Comparison of ENCODE assay signal across 36 mouse cellular contexts in the genomic region with DNA sequence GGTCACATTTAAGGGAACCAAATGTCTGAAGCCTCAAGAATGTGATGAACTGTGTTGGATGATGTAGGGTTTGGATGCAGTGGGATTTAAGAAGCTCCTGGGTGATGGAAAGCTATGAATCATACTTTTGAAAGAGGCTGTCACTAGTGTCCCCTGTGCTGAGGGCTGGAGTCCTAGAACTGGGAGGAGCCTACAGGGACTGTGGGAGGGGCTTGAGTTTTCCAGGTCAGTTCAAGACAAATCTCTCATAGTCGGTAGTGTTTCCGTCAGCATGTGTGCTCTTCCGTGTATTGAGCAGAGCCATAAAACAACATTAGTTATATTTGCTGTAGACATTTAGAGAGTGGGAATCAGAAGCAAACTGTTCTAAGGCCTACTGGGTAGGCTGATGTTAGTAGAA. TPM values are rescaled to one million over a fixed set of nuclear protein-coding genes. Genes with fewer than 3 reads are reported as not detected.
DNase-seq lines count a peak whose midpoint lies in the region; ATAC-seq and TF ChIP-seq lines count a peak whose summit lies in the region.
"Had no signal": no experiment of that assay in that cellular context is flagged by ENCODE, and none has a peak within 500 bp of the region (broad histone marks: within the 10 kb centered on the region; RNA-seq: fewer than 3 reads in every experiment).

No protein-coding gene starts in this region.

- H3K27ac ChIP-seq in liver, adult 2 months (replicated peaks; ENCODE audit: insufficient read depth, low read depth, low read length) = no peak overlapping the region
- no peak overlapping the region for H3K27ac ChIP-seq in liver, embryonic 11.5 days (ENCODE audit: low read depth, low read length)
- H3K27ac ChIP-seq: embryonic facial prominence, embryonic 13.5 days; hindbrain, embryonic 10.5 days; hindbrain, embryonic 15.5 days; limb, embryonic 12.5 days; liver, embryonic 15.5 days; lung, embryonic 15.5 days had no signal

- no peak overlapping the region for H3K4me2 ChIP-seq in liver, embryonic 11.5 days
- H3K4me2 ChIP-seq: embryonic facial prominence, embryonic 13.5 days; hindbrain, embryonic 15.5 days; limb, embryonic 12.5 days; liver, embryonic 15.5 days; lung, embryonic 15.5 days; midbrain, embryonic 11.5 days had no signal

- peak; percentile 35 for DNase-seq in adrenal gland, postnatal 14 days
- no peak for DNase-seq in adrenal gland, adult (ENCODE audit: inconsistent age in 2 of 2, low spot score in 1 of 2)
- DNase-seq in liver, adult 2 months (ENCODE audit: extremely low read depth, low read depth, low spot score) = peak; percentile 63
- DNase-seq in liver, embryonic 11.5 days (ENCODE audit: low spot score) = no peak
- DNase-seq in ZHBTc4 (ENCODE audit: low read depth, low spot score) = peak; percentile 39
- no peak for DNase-seq in cerebellum, postnatal 14 days
- no peak for DNase-seq in thymus, postnatal 14 days
- DNase-seq: adrenal gland, postnatal 10 days; cerebellum, adult 11 months; cerebellum, adult 9-10 months; heart, postnatal 14 days; kidney, adult 8-10 months; kidney, postnatal 10 days had no signal

- ATAC-seq in liver, embryonic 11.5 days (replicated peaks; ENCODE audit: low FRiP score) = no peak
- ATAC-seq: activated CD4-positive, CD25-positive, alpha-beta regulatory T cell, adult 4 months; forebrain, embryonic 16.5 days; inflammation-experienced regulatory T-cells, adult 6 months; midbrain, embryonic 16.5 days had no signal

- peaks cover 2% of the 10 kb centered on the region; the same call in 1 of the 2 replicates for H3K4me1 ChIP-seq in liver, adult 2 months (ENCODE audit: control insufficient read depth, insufficient read depth, low read length)
- no peaks in the 10 kb centered on the region for H3K4me1 ChIP-seq in liver, embryonic 11.5 days (replicated peaks; ENCODE audit: control insufficient read depth, insufficient read depth, low read length)
- H3K4me1 ChIP-seq: hindbrain, embryonic 15.5 days; limb, embryonic 12.5 days; liver, embryonic 15.5 days; lung, embryonic 15.5 days had no signal

- H3K36me3 ChIP-seq in liver, adult 2 months (ENCODE audit: control insufficient read depth, insufficient read depth, low read length) = peaks cover 3% of the 10 kb centered on the region
- peaks cover 30% of the 10 kb centered on the region for H3K36me3 ChIP-seq in liver, embryonic 11.5 days (ENCODE audit: control insufficient read depth, insufficient read depth, low read length)

- TF ChIP-seq CTCF in liver, adult 2 months (IDR thresholded peaks at IDR 0.05; ENCODE audit: low read depth, low read length) = no peak

- H3K9me3 ChIP-seq in liver, embryonic 11.5 days (ENCODE audit: control insufficient read depth, low read length) = no peaks in the 10 kb centered on the region
- H3K9me3 ChIP-seq: embryonic facial prominence, embryonic 13.5 days; hindbrain, embryonic 10.5 days; hindbrain, embryonic 15.5 days; limb, embryonic 12.5 days; liver, embryonic 15.5 days; lung, embryonic 15.5 days had no signal

- H3K9ac ChIP-seq in liver, adult 2 months (ENCODE audit: low read depth, low read length) = no peak overlapping the region
- no peak overlapping the region for H3K9ac ChIP-seq in liver, embryonic 11.5 days (ENCODE audit: low read depth, low read length)
- H3K9ac ChIP-seq: hindbrain, embryonic 15.5 days; limb, embryonic 12.5 days; liver, embryonic 15.5 days; lung, embryonic 15.5 days had no signal

- TF ChIP-seq POLR2A in liver, adult 2 months (IDR thresholded peaks at IDR 0.05; ENCODE audit: extremely low read depth, insufficient read depth, low read length) = no peak

- H3K4me3 ChIP-seq in liver, adult 2 months (ENCODE audit: insufficient read depth, low read depth, low read length) = no peak overlapping the region
- no peak overlapping the region for H3K4me3 ChIP-seq in liver, embryonic 11.5 days (ENCODE audit: low read depth, low read length)
- H3K4me3 ChIP-seq: embryonic facial prominence, embryonic 13.5 days; erythroblast, embryonic 14.5 days; hindbrain, embryonic 10.5 days; hindbrain, embryonic 15.5 days; limb, embryonic 12.5 days; liver, embryonic 15.5 days; lung, embryonic 15.5 days had no signal

- H3K79me2 ChIP-seq in liver, adult 2 months (ENCODE audit: control insufficient read depth, insufficient read depth, low read length) = no peaks in the 10 kb centered on the region

- WGBS in liver, adult 2 months = 19% methylated on average over 3 of the region's 3 CpGs
- WGBS in liver, embryonic 11.5 days = 56% methylated on average over 3 of the region's 3 CpGs

- H3K27me3 ChIP-seq in liver, adult 2 months (ENCODE audit: control insufficient read depth, insufficient read depth, low read length) = no peaks in the 10 kb centered on the region
- no peaks in the 10 kb centered on the region for H3K27me3 ChIP-seq in liver, embryonic 11.5 days (replicated peaks; ENCODE audit: control insufficient read depth, insufficient read depth, low read length)
- H3K27me3 ChIP-seq: embryonic facial prominence, embryonic 13.5 days; hindbrain, embryonic 15.5 days; limb, embryonic 12.5 days; liver, embryonic 15.5 days; lung, embryonic 15.5 days had no signal

RNA-seq across cellular contexts. Expression of gene Aoc2, which starts 2.4 kb away (rescaled TPM):
- total RNA-seq in adrenal gland, postnatal 14 days (2021) = 7.3 and 10.2 TPM in 2 replicates
- 0.40 and 0.46 TPM in 2 replicates for total RNA-seq in liver, adult 2 months (2014; rRNA removed)
- 0.91 and 1.7 TPM in 2 replicates for polyA plus RNA-seq in liver, adult 2 months (2012; rRNA removed)
- polyA plus RNA-seq in liver, embryonic 11.5 days (2014; fragmentation: Nextera tagmentation; extraction: Ambion mirVana) = 2.9 and 3.2 TPM in 2 replicates

RNA-seq across cellular contexts. Expression of gene Aoc3, which starts 3.1 kb away (rescaled TPM):
- 125 and 168 TPM in 2 replicates for total RNA-seq in adrenal gland, postnatal 14 days (2021)
- total RNA-seq in liver, adult 2 months (2014; rRNA removed) = 0.13 and 0.18 TPM in 2 replicates
- 0.05 and 0.16 TPM in 2 replicates for polyA plus RNA-seq in liver, adult 2 months (2012; rRNA removed)
- polyA plus RNA-seq in liver, embryonic 11.5 days (2014; fragmentation: Nextera tagmentation; extraction: Ambion mirVana) = 0.08 TPM in 1 of 2 replicates, not detected in the other
- total RNA-seq: neutrophil, adult 5-6 weeks had no signal
- polyA plus RNA-seq: activated CD4-positive, CD25-positive, alpha-beta regulatory T cell, adult 4 months; forebrain, embryonic 11.5 days; hindbrain, embryonic 10.5 days; inflammation-experienced regulatory T-cells, adult 6 months; midbrain, embryonic 11.5 days; neural tube, embryonic 11.5 days had no signal

RNA-seq across cellular contexts. Expression of gene Psme3, which starts 11.3 kb away (rescaled TPM):
- total RNA-seq in adrenal gland, postnatal 14 days (2021) = 148 and 152 TPM in 2 replicates
- total RNA-seq in liver, adult 2 months (2014; rRNA removed) = 15.8 and 16.8 TPM in 2 replicates
- 34.5 and 37.9 TPM in 2 replicates for polyA plus RNA-seq in liver, adult 2 months (2012; rRNA removed)
- 201 and 221 TPM in 2 replicates for polyA plus RNA-seq in liver, embryonic 11.5 days (2014; fragmentation: Nextera tagmentation; extraction: Ambion mirVana)

RNA-seq across cellular contexts. Expression of gene Becn1, which starts 25.2 kb away (rescaled TPM):
- 135 and 147 TPM in 2 replicates for total RNA-seq in adrenal gland, postnatal 14 days (2021)
- 43.8 and 57.8 TPM in 2 replicates for total RNA-seq in liver, adult 2 months (2014; rRNA removed)
- polyA plus RNA-seq in liver, adult 2 months (2012; rRNA removed) = 43.1 and 50.8 TPM in 2 replicates
- 134 and 148 TPM in 2 replicates for polyA plus RNA-seq in liver, embryonic 11.5 days (2014; fragmentation: Nextera tagmentation; extraction: Ambion mirVana)

RNA-seq across cellular contexts. Expression of gene G6pc, which starts 40.0 kb away (rescaled TPM):
- 8.4 and 26.4 TPM in 2 replicates for total RNA-seq in adrenal gland, postnatal 14 days (2021)
- 121 and 144 TPM in 2 replicates for total RNA-seq in liver, adult 2 months (2014; rRNA removed)
- polyA plus RNA-seq in liver, adult 2 months (2012; rRNA removed) = 115 and 146 TPM in 2 replicates
- not detected in 2 replicates for polyA plus RNA-seq in liver, embryonic 11.5 days (2014; fragmentation: Nextera tagmentation; extraction: Ambion mirVana)
- total RNA-seq: heart, adult 8-10 months; heart, postnatal 14 days; layer of hippocampus, postnatal 10 days; left cerebral cortex, adult 18-20 months; megakaryocyte progenitor cell, adult 5-6 weeks; neutrophil, adult 5-6 weeks had no signal
- polyA plus RNA-seq: activated CD4-positive, CD25-positive, alpha-beta regulatory T cell, adult 4 months; embryonic facial prominence, embryonic 13.5 days; erythroblast, embryonic 14.5 days; forebrain, embryonic 11.5 days; forebrain, embryonic 16.5 days; heart, embryonic 14.5 days; hindbrain, embryonic 10.5 days; hindbrain, embryonic 15.5 days; inflammation-experienced regulatory T-cells, adult 6 months; limb, embryonic 12.5 days; liver, embryonic 15.5 days; lung, embryonic 15.5 days; midbrain, embryonic 11.5 days; midbrain, embryonic 16.5 days; neural tube, embryonic 11.5 days; stomach, embryonic 14.5 days; testis, adult 2 months; urinary bladder, adult 2 months had no signal

Comparison
In these comparisons a context has a peak if more than half of its experiments do, and no peak if none do; other contexts are left out.
1. DNase-seq: peak in adrenal gland, postnatal 14 days (single experiment), liver, adult 2 months (single experiment) and ZHBTc4 (single experiment); none in adrenal gland, adult (0 of 2), liver, embryonic 11.5 days (single experiment), cerebellum, postnatal 14 days (0 of 2) and thymus, postnatal 14 days (single experiment).
2. RNA of gene Aoc3, which starts 3.1 kb away (total RNA-seq): 125 to 168 TPM in adrenal gland, postnatal 14 days; 0.13 to 0.18 TPM in liver, adult 2 months; every median in the first group is over 100 times any median in the second.